Mouse (Mus musculus): ENCODE measurements around the gene Tpmt.
A peak's percentile ranks its signal among the peaks of the same experiment; 100 is the strongest.

DNA sequence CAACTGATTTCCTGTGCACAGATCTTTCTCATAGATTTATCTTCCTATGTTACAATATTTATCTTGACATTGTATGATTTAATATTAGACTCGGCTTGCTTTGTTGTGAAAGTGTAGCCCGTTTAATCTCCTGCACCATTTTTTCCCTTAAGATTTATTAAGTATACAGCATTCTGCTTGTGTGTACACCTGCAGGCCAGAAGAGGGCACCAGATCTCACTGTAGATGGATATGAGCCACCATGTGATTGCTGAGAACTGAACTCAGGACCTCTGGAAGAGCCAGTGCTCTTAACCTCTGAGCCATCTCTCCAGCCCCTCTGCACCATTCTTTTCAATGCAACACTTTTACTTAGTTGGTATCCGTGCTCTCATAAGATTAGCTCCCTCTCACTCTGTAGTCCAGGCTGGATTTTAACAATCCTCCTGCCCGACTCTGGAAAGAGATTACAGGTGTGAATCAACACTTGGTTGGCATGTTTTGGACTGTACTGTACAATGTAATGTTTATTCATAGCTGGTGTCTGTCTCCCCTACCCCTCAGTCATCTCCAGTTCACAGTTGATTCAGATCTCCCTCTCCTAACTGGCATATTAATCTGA lies 36.5 kb upstream of the Tpmt start:
- TF ChIP-seq EP300 (IDR thresholded peaks at IDR 0.05; ENCODE audit: low read depth) (no peak), CTCF (IDR thresholded peaks at IDR 0.05; ENCODE audit: low read depth) (peak; percentile 80)

Data from liver, embryonic 14.5 days (tissue).